Mouse (Mus musculus): ENCODE data around the gene Ctdsp2. TPM values are rescaled to one million over a fixed set of nuclear protein-coding genes. Genes with fewer than 3 reads are reported as not detected.

Gene Ctdsp2
- polyA plus RNA-seq, 1 experiment from 2014 or later: 22.9 TPM

GRCm38 (mm10) chr10:127041774-127042338 is 63.3 kb downstream of the Ctdsp2 start:
- Histone ChIP-seq H3K27me3 (ENCODE audit: control insufficient read depth, insufficient read depth, low read length) (peaks cover 11% of the 10 kb centered on the region; the same call in 1 of the 2 replicates), H3K9me3 (ENCODE audit: control insufficient read depth, low read length) (no peaks in the 10 kb centered on the region), H3K27ac (peak overlapping the region; percentile 4; the same call in 1 of the 2 replicates), H3K9ac (peak overlapping the region; percentile 82), H3K4me3 (replicated peaks; ENCODE audit: low read length) (peak overlapping the region; percentile 63), H3K36me3 (replicated peaks; ENCODE audit: control insufficient read depth, insufficient read depth) (peaks cover 6% of the 10 kb centered on the region; the same call in 1 of the 2 replicates), H3K4me2 (replicated peaks) (peak overlapping the region; percentile 98), H3K4me1 (replicated peaks; ENCODE audit: control insufficient read depth, insufficient read depth, low read length) (peaks cover 6% of the 10 kb centered on the region)
- ATAC-seq (ENCODE audit: low FRiP score): peak; percentile 87
- WGBS: under 1% methylated on average over 44 of the region's 44 CpGs
- peak; percentile 95 for DNase-seq (ENCODE audit: low spot score)

- peak overlapping the region; percentile 63 for H3K4me3 ChIP-seq (replicated peaks; ENCODE audit: low read length)
- H3K27me3 ChIP-seq (ENCODE audit: control insufficient read depth, insufficient read depth, low read length): peaks cover 14% of the 10 kb centered on the region
- H3K36me3 ChIP-seq (replicated peaks; ENCODE audit: control insufficient read depth, insufficient read depth): peaks cover 6% of the 10 kb centered on the region; the same call in 1 of the 2 replicates
- no peak for ATAC-seq (ENCODE audit: low FRiP score)
- peak overlapping the region; percentile 82 for H3K9ac ChIP-seq
- WGBS: 18% methylated on average over 5 of the region's 5 CpGs
- peak overlapping the region; percentile 98 for H3K4me2 ChIP-seq (replicated peaks)
- no peak for DNase-seq (ENCODE audit: low spot score)
- peaks cover 6% of the 10 kb centered on the region for H3K4me1 ChIP-seq (replicated peaks; ENCODE audit: control insufficient read depth, insufficient read depth, low read length)
- no peaks in the 10 kb centered on the region for H3K9me3 ChIP-seq (ENCODE audit: control insufficient read depth, low read length)
- no peak overlapping the region for H3K27ac ChIP-seq
Measured at GRCm38 (mm10) chr10:127042468-127043115, 64.1 kb downstream of the Ctdsp2 start.

DNA sequence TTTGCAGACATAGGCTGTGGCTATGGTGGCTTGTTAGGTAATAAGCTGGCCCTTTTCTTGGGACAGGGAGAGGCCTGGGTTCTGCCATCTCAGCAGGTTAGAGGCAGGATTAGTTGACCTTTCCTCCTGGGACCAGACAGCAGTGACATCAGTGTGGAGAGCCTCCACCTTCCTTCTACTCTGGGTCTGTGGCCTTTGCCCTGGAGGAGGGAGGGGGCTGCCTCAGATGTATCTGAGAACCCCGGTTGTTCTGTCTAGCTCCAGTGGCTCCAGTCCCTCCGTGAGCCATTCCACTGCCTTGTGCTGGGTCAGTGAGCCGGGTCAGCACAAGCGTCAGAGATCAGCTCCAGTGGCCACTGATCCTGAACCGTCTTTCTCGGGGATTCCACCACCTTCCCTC is 64.7 kb downstream of the Ctdsp2 start:
- ATAC-seq (ENCODE audit: low FRiP score) (no peak), DNase-seq (ENCODE audit: low spot score) (no peak)
- WGBS: 78% methylated on average over 6 of the region's 6 CpGs
- peak overlapping the region; percentile 98; the same call in 1 of the 2 replicates for H3K4me2 ChIP-seq (replicated peaks)
- peaks cover 6% of the 10 kb centered on the region for H3K4me1 ChIP-seq (replicated peaks; ENCODE audit: control insufficient read depth, insufficient read depth, low read length)
- H3K27ac ChIP-seq: no peak overlapping the region
- H3K9ac ChIP-seq: no peak overlapping the region
- H3K36me3 ChIP-seq (replicated peaks; ENCODE audit: control insufficient read depth, insufficient read depth): peaks cover 6% of the 10 kb centered on the region; the same call in 1 of the 2 replicates
- H3K27me3 ChIP-seq (ENCODE audit: control insufficient read depth, insufficient read depth, low read length): peaks cover 20% of the 10 kb centered on the region
- H3K4me3 ChIP-seq (replicated peaks; ENCODE audit: low read length): no peak overlapping the region
- no peaks in the 10 kb centered on the region for H3K9me3 ChIP-seq (ENCODE audit: control insufficient read depth, low read length)

- Histone ChIP-seq H3K9me3 (ENCODE audit: control insufficient read depth, low read length) (no peaks in the 10 kb centered on the region), H3K4me1 (replicated peaks; ENCODE audit: control insufficient read depth, insufficient read depth, low read length) (no peaks in the 10 kb centered on the region), H3K27me3 (ENCODE audit: control insufficient read depth, insufficient read depth, low read length) (peaks cover 53% of the 10 kb centered on the region), H3K9ac (no peak within 1 kb of the TSS), H3K4me3 (replicated peaks; ENCODE audit: low read length) (peak within 1 kb of the TSS; percentile 11; the same call in 1 of the 2 replicates), H3K36me3 (replicated peaks; ENCODE audit: control insufficient read depth, insufficient read depth) (peaks cover 7% of the 10 kb centered on the region), H3K4me2 (replicated peaks) (no peak within 1 kb of the TSS), H3K27ac (no peak within 1 kb of the TSS)
- WGBS: 37% methylated on average over 5 of the region's 5 CpGs
- no peak for ATAC-seq (ENCODE audit: low FRiP score)
- no peak for DNase-seq (ENCODE audit: low spot score)
Measured at GRCm38 (mm10) chr10:127047954-127048353, 69.4 kb downstream of the Ctdsp2 start, which contains the start of gene Cyp27b1. Gene Cyp27b1, plus strand, starts transcription at chr10:127048250.

DNA sequence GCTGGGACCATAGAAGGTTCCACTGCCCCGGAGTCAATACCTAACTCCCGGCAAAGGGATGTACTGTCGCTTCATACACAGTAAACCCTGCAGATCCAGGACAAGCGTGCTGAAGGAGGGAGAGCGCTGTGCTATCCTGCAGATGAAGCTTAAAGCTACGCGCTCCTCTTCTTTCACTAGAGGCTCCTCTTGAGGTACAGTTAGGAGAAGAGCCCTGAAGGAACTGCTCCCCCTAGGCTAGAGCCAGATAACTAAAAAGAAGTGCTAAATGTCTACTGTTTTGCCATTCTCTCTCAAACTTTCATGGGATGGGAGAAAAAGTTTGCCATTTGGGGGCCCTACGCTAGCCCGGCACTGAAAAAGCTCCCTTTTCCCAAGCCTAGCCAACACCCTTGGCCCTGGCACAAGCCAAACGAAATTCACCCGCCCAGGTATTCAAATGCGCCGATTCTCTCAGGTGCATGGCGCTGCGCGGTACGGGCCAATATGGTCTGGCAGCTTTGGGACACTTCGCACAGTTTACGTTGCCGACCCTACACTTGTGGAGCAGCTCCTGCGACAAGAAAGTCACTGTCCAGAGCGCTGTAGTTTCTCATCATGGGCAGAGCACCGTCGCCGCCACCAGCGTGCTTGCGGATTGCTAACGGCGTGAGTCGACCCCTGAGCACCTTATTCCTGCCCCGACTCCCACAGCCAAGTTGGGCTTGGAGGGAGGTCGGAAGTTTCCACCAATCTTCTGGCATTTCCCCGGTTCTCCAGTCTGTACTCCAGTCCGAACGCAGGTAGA is 70.3 kb downstream of the Ctdsp2 start:
- Histone ChIP-seq H3K9me3 (ENCODE audit: control insufficient read depth, low read length) (no peaks in the 10 kb centered on the region), H3K4me3 (replicated peaks; ENCODE audit: low read length) (peak overlapping the region; percentile 11; the same call in 1 of the 2 replicates), H3K4me2 (replicated peaks) (no peak overlapping the region), H3K36me3 (replicated peaks; ENCODE audit: control insufficient read depth, insufficient read depth) (peaks cover 15% of the 10 kb centered on the region), H3K4me1 (replicated peaks; ENCODE audit: control insufficient read depth, insufficient read depth, low read length) (no peaks in the 10 kb centered on the region), H3K27me3 (ENCODE audit: control insufficient read depth, insufficient read depth, low read length) (peaks cover 53% of the 10 kb centered on the region), H3K9ac (no peak overlapping the region), H3K27ac (no peak overlapping the region)
- WGBS: 4% methylated on average over 35 of the region's 35 CpGs
- DNase-seq (ENCODE audit: low spot score) (no peak), ATAC-seq (ENCODE audit: low FRiP score) (no peak)

MicroRNA genes within 50 kb of the gene (microRNA counts, 519-probe panel; counts per million panel counts)
- microRNA mmu-miR-26a (4,182 counts per million, percentile 33 among the panel's probes with 10 or more counts), microRNA mmu-miR-546 (not detected)

Small RNAs within 50 kb of the gene (microRNA-seq; reads per million reads assigned to microRNA genes)
- gene Mir26a-2 (29.5 reads per million, percentile 38 among the genes with 10 or more reads in this experiment), gene Mir546 (not detected)

Other genes starting within 250 kb of the Ctdsp2 start
- gene Atp23, start 77.4 kb upstream of the Ctdsp2 start, polyA plus RNA-seq (2014; fragmentation: Nextera tagmentation; extraction: Ambion mirVana): 15.9 and 16.5 TPM in 2 replicates
- 0.60 and 2.5 TPM in 2 replicates for gene Avil, start 22.0 kb downstream of the Ctdsp2 start, polyA plus RNA-seq (2014; fragmentation: Nextera tagmentation; extraction: Ambion mirVana)
- 59.1 and 65.0 TPM in 2 replicates for gene Tsfm, start 52.1 kb downstream of the Ctdsp2 start, polyA plus RNA-seq (2014; fragmentation: Nextera tagmentation; extraction: Ambion mirVana)
- 19.5 and 22.1 TPM in 2 replicates for gene Mettl1, start 62.7 kb downstream of the Ctdsp2 start, polyA plus RNA-seq (2014; fragmentation: Nextera tagmentation; extraction: Ambion mirVana)
- 0.13 and 0.25 TPM in 2 replicates for gene Eef1akmt3, start 62.8 kb downstream of the Ctdsp2 start, polyA plus RNA-seq (2014; fragmentation: Nextera tagmentation; extraction: Ambion mirVana)
- gene Cyp27b1, start 69.5 kb downstream of the Ctdsp2 start, polyA plus RNA-seq (2014; fragmentation: Nextera tagmentation; extraction: Ambion mirVana): 0.08 TPM in 1 of 2 replicates, not detected in the other
- 12.0 and 12.9 TPM in 2 replicates for gene March9, start 81.5 kb downstream of the Ctdsp2 start, polyA plus RNA-seq (2014; fragmentation: Nextera tagmentation; extraction: Ambion mirVana)
- gene Cdk4, start 84.8 kb downstream of the Ctdsp2 start, polyA plus RNA-seq (2014; fragmentation: Nextera tagmentation; extraction: Ambion mirVana): 764 and 784 TPM in 2 replicates
- 54.4 and 83.3 TPM in 2 replicates for gene Tspan31, start 91.5 kb downstream of the Ctdsp2 start, polyA plus RNA-seq (2014; fragmentation: Nextera tagmentation; extraction: Ambion mirVana)
- 6.7 and 8.2 TPM in 2 replicates for gene Agap2, start 96.6 kb downstream of the Ctdsp2 start, polyA plus RNA-seq (2014; fragmentation: Nextera tagmentation; extraction: Ambion mirVana)
- 78.1 and 83.0 TPM in 2 replicates for gene Os9, start 142.4 kb downstream of the Ctdsp2 start, polyA plus RNA-seq (2014; fragmentation: Nextera tagmentation; extraction: Ambion mirVana)
- gene B4galnt1, start 186.5 kb downstream of the Ctdsp2 start, polyA plus RNA-seq (2014; fragmentation: Nextera tagmentation; extraction: Ambion mirVana): 73.7 and 79.1 TPM in 2 replicates
- 0.94 and 0.99 TPM in 2 replicates for gene Slc26a10, start 201.9 kb downstream of the Ctdsp2 start, polyA plus RNA-seq (2014; fragmentation: Nextera tagmentation; extraction: Ambion mirVana)
- gene Arhgef25, start 211.4 kb downstream of the Ctdsp2 start, polyA plus RNA-seq (2014; fragmentation: Nextera tagmentation; extraction: Ambion mirVana): 23.5 and 25.5 TPM in 2 replicates
- gene Dtx3, start 217.0 kb downstream of the Ctdsp2 start, polyA plus RNA-seq (2014; fragmentation: Nextera tagmentation; extraction: Ambion mirVana): 223 and 231 TPM in 2 replicates
- 16.8 and 17.1 TPM in 2 replicates for gene Pip4k2c, start 232.9 kb downstream of the Ctdsp2 start, polyA plus RNA-seq (2014; fragmentation: Nextera tagmentation; extraction: Ambion mirVana)

Data from hindbrain, embryonic 14.5 days (tissue).